Mouse (Mus musculus) WW6 (cell line): Measurements from ENCODE around the gene Amotl1.

Experiments used
- DNase-seq: peaks from one replicate; pipeline ENCODE4 v3.0.0-alpha.2; 2013; ENCODE audit warnings: low read depth, low spot score

Amotl1 gene

GRCm38 (mm10) chr9:14641310-14642067 is 3.4 kb downstream of the Amotl1 start:
- DNase-seq = no peak

- DNase-seq = no peak
Measured at GRCm38 (mm10) chr9:14636244-14636643, 8.6 kb downstream of the Amotl1 start.

- no peak for DNase-seq
Measured at GRCm38 (mm10) chr9:14635551-14635950, 9.3 kb downstream of the Amotl1 start.

- no peak for DNase-seq
Measured at GRCm38 (mm10) chr9:14634155-14634554, 10.7 kb downstream of the Amotl1 start.

GRCm38 (mm10) chr9:14632365-14633163 is 12.3 kb downstream of the Amotl1 start:
- DNase-seq = no peak

- no peak for DNase-seq
Measured at GRCm38 (mm10) chr9:14631729-14632128, 13.1 kb downstream of the Amotl1 start.

GRCm38 (mm10) chr9:14627525-14627924 is 17.3 kb downstream of the Amotl1 start:
- DNase-seq = no peak

GRCm38 (mm10) chr9:14625961-14626360 is 18.9 kb downstream of the Amotl1 start:
- no peak for DNase-seq

- DNase-seq = no peak
Measured at GRCm38 (mm10) chr9:14625024-14625423, 19.8 kb downstream of the Amotl1 start.

GRCm38 (mm10) chr9:14623928-14624327 is 20.9 kb downstream of the Amotl1 start:
- no peak for DNase-seq

GRCm38 (mm10) chr9:14623250-14623649 is 21.6 kb downstream of the Amotl1 start:
- DNase-seq = no peak

- DNase-seq = no peak
Measured at GRCm38 (mm10) chr9:14622848-14623247, 22.0 kb downstream of the Amotl1 start.

GRCm38 (mm10) chr9:14620107-14620506 is 24.7 kb downstream of the Amotl1 start:
- no peak for DNase-seq

- peak; percentile 34 for DNase-seq
Measured at GRCm38 (mm10) chr9:14614931-14615880, 29.6 kb downstream of the Amotl1 start.

- DNase-seq = peak; percentile 34
Measured at GRCm38 (mm10) chr9:14614205-14614930, 30.5 kb downstream of the Amotl1 start.

- DNase-seq = no peak
Measured at GRCm38 (mm10) chr9:14613308-14614204, 31.3 kb downstream of the Amotl1 start.

- no peak for DNase-seq
Measured at GRCm38 (mm10) chr9:14612588-14612987, 32.3 kb downstream of the Amotl1 start.

- no peak for DNase-seq
Measured at GRCm38 (mm10) chr9:14608521-14608920, 36.3 kb downstream of the Amotl1 start.

- no peak for DNase-seq
Measured at GRCm38 (mm10) chr9:14607464-14607863, 37.4 kb downstream of the Amotl1 start.

- DNase-seq = no peak
Measured at GRCm38 (mm10) chr9:14605992-14606391, 38.9 kb downstream of the Amotl1 start.
